Mouse (Mus musculus): ENCODE data around the gene Rai1. TPM values are rescaled to one million over a fixed set of nuclear protein-coding genes. Genes with fewer than 3 reads are reported as not detected.

Rai1 gene
- total RNA-seq (2015; ENCODE audit: low replicate concordance) (4.0 and 6.3 TPM in 2 replicates), total RNA-seq (2017; ENCODE audit: low replicate concordance) (1.3 and 1.5 TPM in 2 replicates)

GRCm38 (mm10) chr11:60104810-60105592 lies at the start of gene Rai1:
Gene Rai1, plus strand, starts transcription at chr11:60105013.
- peak; percentile 59 for ATAC-seq (replicated peaks; ENCODE audit: low FRiP score, poor library complexity, severe bottlenecking)

GRCm38 (mm10) chr11:60056520-60056919 lies 48.3 kb upstream of the Rai1 start:
- ATAC-seq (replicated peaks; ENCODE audit: low FRiP score, poor library complexity, severe bottlenecking) = no peak

DNA sequence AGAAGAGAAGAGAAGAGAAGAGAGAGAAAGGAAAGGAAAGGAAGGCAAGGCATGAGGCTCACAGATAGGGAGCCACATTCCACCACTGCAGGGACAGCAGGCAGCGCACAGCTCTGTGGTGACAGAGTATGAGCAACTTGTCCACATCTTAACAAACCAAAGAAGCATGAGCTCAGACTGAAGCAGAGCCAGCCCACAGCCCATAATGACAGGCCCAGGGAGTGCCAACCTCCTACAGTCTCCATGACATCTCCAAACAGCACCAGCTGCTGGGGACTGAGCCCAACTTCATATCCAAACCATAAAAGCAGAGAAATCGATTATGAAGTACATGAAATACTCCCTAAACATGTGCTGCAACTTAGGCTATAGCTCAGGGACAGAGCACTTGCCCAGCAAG lies 46.8 kb upstream of the Rai1 start:
- ATAC-seq (replicated peaks; ENCODE audit: low FRiP score, poor library complexity, severe bottlenecking) = no peak

DNA sequence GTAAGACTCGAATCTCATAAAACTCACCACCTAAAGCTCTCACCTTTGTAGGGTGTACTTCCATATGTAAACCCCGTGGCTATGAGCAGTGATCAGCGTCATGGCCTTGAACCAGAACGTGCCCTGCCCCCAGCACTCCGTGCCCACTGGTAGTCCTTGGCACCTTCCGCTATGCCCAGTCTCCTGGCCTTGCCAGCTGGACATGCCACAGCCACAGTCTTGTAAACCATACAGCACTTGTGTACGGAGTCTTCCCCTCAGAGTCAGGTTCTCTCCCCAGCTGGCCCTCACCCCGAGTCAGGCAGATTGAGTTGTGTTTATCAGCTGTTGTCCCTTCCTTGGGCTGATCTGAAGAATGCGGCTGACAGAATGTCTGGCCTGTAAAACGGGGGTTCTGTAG lies 46.4 kb upstream of the Rai1 start:
- ATAC-seq (replicated peaks; ENCODE audit: low FRiP score, poor library complexity, severe bottlenecking) = no peak

DNA sequence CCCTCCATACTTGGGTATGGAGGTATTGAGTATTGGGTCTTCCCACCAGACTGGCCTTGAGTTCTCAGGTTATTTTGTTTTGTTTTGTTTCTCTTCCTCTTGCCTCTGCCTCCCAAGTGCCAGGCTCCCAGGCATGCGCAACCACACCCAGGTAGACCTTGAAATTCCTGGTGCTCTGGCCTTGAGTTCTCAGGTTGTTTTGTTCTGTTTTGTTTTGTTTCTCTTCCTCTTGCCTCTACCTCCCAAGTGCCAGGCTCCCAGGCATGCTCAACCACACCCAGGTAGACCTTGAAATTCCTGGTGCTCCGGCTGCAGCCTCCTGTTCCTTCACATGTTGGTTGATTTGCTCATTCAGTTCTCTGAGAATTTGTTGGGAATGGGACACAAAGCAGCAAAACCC lies 44.8 kb upstream of the Rai1 start:
- ATAC-seq (replicated peaks; ENCODE audit: low FRiP score, poor library complexity, severe bottlenecking) = no peak

DNA sequence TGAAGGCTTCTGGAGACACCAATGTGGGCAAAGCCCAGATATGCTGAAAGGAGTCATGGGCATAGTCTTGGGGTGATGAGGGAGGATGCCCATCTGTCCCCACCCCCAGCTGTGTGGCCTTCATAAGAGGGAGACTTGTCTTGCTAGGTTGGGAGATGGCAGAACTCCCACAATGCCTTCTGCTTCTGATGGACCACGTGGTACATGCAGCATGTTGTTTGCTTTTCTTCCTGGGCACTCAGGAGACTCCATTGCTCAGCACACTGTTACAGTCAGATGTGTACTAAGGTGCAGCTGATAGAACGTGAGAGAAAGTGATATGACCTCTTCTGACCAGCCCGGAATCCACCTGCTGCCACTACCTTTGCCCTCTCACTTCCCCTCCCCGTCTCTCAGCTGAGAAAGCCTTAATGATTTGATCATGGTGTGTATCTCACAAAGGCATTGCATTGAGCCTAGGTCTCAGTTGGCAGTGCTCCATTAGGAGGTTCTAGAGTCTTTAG lies 43.3 kb upstream of the Rai1 start:
- ATAC-seq (replicated peaks; ENCODE audit: low FRiP score, poor library complexity, severe bottlenecking) = no peak

DNA sequence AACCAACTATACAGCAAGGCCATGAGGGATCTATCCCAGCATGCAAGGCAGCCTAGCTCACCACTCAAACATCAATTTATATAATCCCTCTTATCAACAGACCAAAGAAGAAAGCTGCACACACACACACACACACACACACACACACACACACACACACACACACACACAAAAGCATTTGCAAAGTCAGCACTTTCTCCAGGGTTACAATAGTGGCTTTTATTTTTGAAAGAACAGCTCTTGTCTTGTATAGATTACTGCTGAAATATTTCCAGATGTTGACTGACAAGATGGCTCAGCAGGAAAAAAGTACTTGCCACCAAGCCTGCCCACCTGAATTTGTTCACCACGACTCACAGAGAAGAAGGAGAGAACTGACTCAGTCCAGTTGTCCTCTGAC lies 39.5 kb upstream of the Rai1 start:
- ATAC-seq (replicated peaks; ENCODE audit: low FRiP score, poor library complexity, severe bottlenecking) = no peak

GRCm38 (mm10) chr11:60067646-60068045 lies 37.2 kb upstream of the Rai1 start:
- no peak for ATAC-seq (replicated peaks; ENCODE audit: low FRiP score, poor library complexity, severe bottlenecking)

- no peak for ATAC-seq (replicated peaks; ENCODE audit: low FRiP score, poor library complexity, severe bottlenecking)
Observed at GRCm38 (mm10) chr11:60068631-60069030, 36.2 kb upstream of the Rai1 start.

DNA sequence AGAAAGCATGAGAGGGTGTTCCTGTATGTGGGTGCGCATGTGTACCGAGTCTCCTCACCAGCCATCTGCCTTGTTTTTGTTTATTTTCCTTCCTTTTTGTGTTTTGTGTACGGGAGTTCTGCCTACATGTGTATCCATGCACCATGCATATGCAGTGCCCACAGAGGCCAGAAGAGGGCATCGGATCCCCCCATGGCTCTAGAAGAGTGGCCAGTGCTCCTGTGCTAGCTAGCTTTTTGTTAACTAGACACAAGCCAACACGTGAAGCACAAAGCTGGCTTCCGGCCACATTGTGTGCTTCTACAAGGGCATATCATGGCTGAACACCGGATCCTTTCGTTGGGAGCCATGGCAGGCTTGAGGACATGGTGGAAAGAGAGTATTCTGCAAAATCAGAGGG lies 34.2 kb upstream of the Rai1 start:
- ATAC-seq (replicated peaks; ENCODE audit: low FRiP score, poor library complexity, severe bottlenecking) = peak; percentile 51; the same call in 1 of the 2 replicates

- ATAC-seq (replicated peaks; ENCODE audit: low FRiP score, poor library complexity, severe bottlenecking) = no peak
Observed at GRCm38 (mm10) chr11:60071221-60071620, 33.6 kb upstream of the Rai1 start.

DNA sequence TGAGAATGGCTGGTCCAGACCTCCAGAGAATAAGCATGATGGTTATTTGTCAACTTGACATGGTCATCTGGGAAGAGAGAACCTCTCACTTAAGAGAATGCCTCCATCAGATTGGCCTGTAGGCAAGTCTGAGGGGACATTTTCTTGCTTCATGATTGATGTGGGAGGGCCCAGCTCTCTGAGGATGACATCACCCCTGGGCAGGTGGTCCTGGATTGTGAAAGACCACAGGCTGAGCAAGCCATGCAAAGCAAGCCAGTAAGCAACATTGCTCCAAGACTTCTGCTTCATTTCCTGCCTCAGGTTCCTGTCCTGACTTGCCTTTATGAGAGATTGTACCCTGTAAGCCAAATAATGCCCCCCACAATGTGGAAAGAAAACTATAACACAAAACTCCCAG lies 31.7 kb upstream of the Rai1 start:
- ATAC-seq (replicated peaks; ENCODE audit: low FRiP score, poor library complexity, severe bottlenecking) = no peak

- no peak for ATAC-seq (replicated peaks; ENCODE audit: low FRiP score, poor library complexity, severe bottlenecking)
Observed at GRCm38 (mm10) chr11:60073936-60074502, 30.8 kb upstream of the Rai1 start.

DNA sequence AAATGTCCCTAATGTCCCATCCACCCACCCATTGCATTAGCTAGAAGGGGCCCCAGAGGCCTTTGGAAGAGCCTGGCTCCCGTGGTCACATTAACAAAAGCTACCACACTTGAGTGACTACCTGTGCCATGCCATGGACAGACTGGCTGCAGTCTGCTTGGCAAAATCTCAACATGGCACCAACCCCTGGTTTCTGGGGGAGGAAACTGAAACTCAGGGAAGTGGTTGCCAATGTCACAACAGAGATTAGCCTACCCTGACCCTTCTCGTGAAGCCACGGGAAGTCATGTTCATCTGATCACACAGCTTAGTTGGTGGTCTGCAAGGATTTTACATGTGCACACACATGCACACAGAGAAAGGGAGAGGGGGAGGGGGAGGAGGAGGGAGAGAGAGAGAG lies 28.6 kb upstream of the Rai1 start:
- no peak for ATAC-seq (replicated peaks; ENCODE audit: low FRiP score, poor library complexity, severe bottlenecking)

DNA sequence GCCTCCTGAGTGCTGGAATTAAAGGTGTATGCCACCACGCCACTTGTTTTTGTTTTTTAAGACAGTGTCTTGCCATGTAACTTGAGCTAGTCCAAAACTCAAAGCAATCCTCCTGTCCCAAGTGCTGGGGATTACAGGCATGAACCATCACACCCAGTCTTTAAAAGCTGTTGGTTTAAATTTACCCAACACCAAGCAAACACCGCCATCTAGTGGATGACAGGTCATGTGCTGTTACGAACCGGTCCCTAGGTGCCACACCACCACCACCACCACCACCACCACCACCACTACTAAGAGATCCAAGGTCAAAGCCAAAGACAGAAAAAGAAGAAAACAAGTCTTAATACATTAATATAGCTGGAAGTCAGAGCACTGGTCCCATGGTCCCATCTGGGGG lies 28.0 kb upstream of the Rai1 start:
- ATAC-seq (replicated peaks; ENCODE audit: low FRiP score, poor library complexity, severe bottlenecking) = peak; percentile 63; the same call in 1 of the 2 replicates

DNA sequence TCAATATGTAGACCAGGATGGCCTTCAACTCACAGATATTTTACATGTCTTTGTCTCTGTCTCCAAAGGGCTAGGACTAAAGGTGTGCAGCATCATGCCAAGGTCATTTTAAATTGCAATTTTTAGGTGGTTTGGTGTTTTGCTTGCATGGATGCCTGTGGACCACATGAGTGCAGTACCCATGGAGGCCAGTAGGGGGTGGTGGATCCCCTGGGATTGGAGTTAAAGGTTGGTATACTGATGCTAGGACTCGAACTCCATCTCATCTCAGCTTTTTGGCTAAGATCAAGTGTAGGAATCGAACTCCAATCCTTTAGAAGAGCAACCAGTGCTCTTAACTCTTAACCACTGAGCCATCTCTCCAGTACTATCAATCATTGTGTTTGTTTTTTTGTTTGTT lies 20.2 kb upstream of the Rai1 start:
- ATAC-seq (replicated peaks; ENCODE audit: low FRiP score, poor library complexity, severe bottlenecking) = peak; percentile 83

- no peak for ATAC-seq (replicated peaks; ENCODE audit: low FRiP score, poor library complexity, severe bottlenecking)
Observed at GRCm38 (mm10) chr11:60086676-60087075, 18.1 kb upstream of the Rai1 start.

GRCm38 (mm10) chr11:60088947-60089346 lies 15.9 kb upstream of the Rai1 start:
- ATAC-seq (replicated peaks; ENCODE audit: low FRiP score, poor library complexity, severe bottlenecking) = no peak

DNA sequence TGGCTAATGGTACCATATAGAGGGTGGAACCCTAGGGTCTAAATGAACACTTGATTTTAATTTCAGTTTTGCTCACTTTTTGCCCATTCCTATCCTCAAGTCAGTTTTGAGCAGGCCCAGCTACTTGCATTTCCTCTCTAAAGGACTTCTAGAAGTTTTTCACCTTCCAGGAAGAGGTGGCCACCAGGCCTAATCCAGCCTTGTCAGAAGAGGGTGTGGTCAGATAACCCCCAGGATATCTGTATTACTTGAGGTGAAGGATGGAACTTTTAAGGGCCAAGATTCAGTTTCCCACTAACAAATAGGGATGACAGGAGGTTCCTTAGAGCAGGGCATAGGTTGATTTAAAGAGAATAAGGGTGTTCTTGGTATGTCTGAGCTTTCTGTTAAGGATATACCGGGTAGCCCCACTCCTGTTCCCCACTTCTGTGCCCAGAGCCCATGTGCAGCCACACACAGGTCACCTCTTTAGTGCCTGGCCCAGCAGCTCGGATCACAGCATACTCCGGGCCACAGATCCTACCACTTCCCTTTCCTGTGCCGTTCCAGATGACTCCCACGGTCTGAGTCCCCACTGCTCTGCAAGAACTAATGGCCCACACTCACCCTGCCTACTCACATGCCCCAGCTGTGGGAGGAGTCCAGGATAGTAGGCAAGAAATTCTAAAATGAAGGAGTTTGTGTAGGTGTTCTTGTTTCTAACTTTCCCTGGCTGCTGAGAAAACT lies 14.0 kb upstream of the Rai1 start:
- no peak for ATAC-seq (replicated peaks; ENCODE audit: low FRiP score, poor library complexity, severe bottlenecking)

GRCm38 (mm10) chr11:60091422-60091761 lies 13.4 kb upstream of the Rai1 start:
- ATAC-seq (replicated peaks; ENCODE audit: low FRiP score, poor library complexity, severe bottlenecking) = no peak

GRCm38 (mm10) chr11:60093227-60093626 lies 11.6 kb upstream of the Rai1 start:
- no peak for ATAC-seq (replicated peaks; ENCODE audit: low FRiP score, poor library complexity, severe bottlenecking)
